Mouse (Mus musculus): ENCODE data around the gene Kcna6.

Gene Kcna6

DNA sequence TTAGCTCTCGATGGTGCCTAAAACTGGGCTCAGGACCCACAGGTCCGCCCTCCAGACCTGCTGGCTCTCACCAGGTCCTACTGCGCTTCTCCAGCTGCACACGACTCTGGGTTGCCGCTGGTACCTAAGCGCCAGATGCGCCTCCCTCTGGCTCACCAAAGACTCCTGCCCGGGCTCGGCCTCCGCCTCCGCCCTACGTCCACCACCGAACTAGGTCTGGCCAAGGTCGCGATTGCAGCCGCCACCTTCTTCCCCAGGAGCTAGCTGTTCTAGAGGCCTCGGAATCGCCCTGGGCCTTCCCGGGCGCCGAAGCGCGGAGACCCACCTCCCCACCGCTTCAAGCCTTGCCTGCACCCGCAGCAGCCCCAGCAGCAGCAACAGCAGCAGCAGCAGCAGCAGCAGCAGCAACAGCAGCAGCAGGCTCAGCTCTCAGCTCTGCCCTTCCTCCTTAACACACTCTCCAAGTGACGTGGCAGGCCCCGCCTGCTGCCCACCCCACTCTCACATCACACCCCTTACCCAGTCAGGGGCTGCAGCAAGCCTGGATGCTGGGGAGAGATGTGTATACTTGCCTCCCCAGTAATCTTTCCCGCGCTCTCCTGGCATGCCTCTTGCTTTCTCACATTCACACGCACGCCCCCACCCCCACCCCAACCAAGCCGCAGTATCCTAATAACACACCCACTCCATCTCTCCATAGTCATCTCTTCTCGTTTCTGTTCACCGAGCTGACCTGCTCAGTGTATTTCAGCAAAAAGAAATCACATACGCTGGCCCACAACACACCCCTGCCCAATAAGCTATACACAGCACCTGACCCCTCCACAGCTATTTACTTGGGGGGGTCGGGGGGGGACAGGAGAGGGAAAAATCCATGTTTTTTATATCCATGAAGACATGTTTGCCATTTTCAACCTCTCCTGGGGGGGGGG, at the start of gene Kcna6:
Kcna6 (minus strand) TSS at position 464 of the 932 bp plus-strand sequence.
- DNase-seq (ENCODE audit: low read depth, low spot score) = peak; percentile 82

DNA sequence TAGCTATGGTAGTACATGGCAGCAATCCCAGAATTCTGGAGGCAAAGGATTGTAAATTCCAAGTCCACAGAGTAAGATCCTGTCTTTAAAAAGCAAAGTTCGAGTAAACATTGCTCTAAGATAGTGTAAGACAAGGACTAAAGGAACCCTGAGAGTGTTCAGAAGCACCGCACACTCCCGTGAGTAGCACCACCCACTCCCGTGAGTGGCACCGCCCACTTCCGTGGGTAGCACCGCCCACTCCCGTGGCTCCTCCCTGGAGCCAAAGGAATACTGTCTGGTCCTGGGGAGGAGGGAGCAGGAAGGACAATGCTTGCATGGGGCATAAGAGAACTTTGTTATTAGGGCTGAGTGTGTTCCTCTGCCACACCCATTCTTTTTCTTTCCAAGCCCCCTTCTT, 48.4 kb upstream of the Kcna6 start:
- no peak for DNase-seq (ENCODE audit: low read depth, low spot score)

DNA sequence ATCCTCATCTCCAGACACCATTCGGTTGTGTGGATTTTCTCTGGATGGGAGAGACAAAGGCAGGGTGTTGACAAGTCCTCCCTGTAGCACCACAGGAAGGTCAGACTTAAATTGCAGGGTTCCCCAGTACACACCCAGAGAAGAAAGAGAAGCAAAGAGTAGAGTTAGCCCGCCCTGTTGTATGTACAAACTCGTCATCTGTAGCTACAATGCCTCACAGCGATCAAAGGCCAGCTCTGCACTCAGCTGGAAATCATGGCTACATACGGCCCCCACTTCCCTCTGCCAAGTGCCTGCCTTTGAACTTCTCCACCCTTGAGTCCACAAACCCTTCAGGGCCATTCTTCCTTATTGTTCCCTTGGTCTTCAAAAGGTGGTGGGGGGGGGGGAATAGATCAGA, 43.7 kb upstream of the Kcna6 start:
- DNase-seq (ENCODE audit: low read depth, low spot score) = no peak

DNA sequence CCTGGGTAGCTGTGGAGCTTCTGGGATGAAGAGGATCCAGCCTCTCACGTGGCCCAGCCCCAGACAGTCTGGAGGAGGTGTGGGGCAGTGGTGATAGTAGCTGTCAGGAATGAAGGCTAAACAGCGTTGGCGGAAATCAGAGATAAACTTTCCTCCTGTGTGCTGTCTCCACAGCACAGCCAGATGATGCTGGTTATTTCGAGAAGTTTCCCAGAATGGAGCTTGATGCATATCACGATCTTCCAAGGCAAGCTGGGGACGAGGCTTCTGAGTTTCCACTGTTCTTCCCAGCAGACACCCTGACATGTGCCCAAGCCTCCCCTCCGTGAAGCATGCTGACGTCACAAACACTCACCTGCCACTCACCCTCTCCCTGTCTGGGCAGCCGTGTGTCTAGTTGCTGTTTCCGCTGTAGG, 43.2 kb upstream of the Kcna6 start:
- DNase-seq (ENCODE audit: low read depth, low spot score) = peak; percentile 90

DNA sequence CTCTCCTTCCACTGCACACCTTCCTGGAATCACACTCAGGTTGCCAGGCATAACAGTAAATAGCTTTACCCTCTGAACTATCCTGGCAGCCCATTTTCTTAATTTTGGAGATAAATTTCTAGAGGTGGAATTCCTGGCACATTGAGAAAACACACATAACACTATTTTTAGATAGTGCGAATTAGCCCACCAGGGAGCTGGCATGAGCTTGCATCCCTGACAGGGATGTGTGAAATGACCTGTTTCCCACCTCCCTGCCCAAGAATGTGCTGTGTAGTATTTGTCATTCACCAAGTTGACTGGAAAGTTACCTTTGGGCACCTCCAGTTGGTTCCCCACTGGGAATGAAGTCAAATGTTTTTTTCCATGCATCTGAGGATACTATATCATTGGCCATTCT, 42.6 kb upstream of the Kcna6 start:
- DNase-seq (ENCODE audit: low read depth, low spot score) = no peak

DNA sequence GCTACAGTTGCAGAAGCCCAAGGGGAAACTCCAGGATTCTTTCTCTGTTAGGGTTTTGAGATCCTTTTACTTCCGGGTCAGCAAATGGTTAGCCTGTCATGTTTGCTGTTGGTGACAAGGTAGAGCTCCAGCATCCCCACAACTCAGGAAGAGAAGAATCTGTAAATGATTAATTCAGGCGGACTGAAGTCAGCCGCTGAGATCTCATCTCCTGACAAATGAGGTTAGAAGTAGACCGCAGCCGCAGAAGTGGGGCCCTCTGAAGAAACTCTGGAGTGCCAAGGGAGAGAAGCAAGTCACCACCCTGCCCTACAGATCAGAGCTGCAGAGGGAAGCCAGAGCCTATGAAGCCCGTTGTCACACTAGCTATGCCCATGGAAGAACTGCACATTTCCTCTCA, 37.4 kb upstream of the Kcna6 start:
- DNase-seq (ENCODE audit: low read depth, low spot score) = no peak

DNA sequence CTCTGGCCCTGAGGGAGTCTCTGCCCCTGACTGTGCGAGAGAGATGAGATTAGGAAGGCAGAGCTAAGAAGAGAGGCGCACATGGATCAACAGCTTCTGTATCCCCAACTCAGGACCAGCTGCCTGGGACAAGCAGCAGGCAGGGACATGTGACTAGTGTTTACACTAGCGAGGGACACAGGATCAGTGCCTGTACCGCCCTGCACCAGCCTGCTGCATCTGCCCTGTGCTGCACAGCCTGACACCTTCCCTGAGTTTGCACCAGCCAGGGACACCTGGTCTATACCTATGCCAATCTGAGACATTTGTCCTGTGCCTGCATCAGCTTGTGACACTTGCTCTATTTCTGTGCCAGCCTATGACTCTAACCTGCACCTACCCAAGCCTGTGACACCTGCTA, 33.4 kb upstream of the Kcna6 start:
- DNase-seq (ENCODE audit: low read depth, low spot score) = peak; percentile 78

DNA sequence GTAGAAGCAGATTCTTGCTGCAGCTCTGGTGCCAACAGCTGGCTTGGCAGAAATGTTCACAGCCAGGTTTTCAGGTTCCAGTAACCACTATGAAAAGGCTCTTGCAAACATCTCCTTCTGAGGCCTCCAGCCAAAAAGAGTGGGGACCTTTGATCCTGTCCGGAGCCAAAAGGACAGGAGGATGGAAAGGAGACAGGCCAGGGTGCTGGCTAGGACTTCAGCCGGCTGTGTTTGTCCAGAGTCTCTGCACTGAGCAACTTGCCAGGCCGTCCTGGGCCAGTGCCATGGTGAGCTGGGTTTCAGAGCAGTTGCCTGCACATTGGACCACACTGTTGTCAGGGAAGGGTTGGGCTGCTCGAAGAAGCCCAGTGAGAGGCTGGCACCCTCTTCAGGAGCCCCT, 31.9 kb upstream of the Kcna6 start:
- DNase-seq (ENCODE audit: low read depth, low spot score) = peak; percentile 70

DNA sequence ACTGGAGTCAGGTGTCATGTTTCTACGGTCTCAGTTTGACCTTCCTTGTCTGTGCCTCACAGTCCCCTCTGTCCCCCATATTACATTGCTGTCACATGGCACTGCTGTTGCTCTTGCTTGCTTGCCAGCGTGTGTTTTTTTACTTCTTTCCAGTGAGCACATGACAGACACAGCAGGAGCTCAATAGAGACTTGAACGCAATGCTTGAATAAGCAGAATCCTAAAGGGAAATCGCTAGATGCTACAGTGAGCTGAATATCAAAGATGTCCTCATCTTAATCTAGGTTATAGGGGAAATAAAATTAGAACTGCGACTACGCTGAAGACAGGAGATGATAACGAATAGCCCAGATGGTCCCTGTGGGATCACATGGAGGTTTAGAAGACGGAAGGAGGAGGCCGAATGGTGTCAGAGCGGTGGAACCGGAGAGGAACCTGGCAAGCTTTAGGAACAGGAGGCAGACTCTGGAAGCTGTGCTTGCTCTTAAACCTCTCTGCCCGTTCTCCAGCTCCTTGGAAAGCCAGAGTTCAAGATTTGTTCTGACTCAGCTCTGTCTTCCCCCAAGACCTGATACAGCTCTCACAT, 29.8 kb upstream of the Kcna6 start:
- peak; percentile 72 for DNase-seq (ENCODE audit: low read depth, low spot score)

DNA sequence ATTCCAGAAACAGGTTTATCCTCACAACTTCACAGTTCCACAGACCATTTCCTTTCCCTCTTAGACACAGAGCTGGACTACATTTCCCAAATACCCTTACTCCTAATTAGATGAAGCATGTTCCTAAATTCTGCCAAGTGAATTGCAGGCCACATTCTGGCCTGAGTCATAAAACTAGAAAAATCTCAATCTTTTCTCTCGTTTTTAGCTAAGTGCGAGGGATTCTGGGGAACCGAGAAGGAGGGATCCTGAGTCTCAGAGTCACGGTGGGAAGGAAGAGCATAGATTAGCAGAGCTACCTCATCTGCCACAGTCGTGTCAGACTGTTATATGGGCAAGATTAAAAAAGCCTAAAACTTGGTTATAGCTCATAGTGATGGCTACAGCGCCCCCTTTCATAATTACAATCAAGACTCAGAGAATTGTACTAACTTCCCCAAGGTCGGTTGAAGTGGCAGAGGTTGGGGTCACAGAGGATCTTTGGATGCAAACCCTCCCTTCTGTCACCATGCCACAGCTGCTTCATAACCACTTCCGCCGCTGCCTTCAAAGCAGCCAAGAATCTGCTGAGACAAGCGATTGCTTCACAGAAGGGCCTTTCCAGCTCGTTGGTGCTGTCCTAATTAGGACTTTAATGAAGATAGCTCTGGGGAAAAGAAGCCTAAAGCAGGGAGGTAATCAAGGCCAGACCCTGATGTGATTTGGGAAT, 28.6 kb upstream of the Kcna6 start:
- peak; percentile 39 for DNase-seq (ENCODE audit: low read depth, low spot score)

DNA sequence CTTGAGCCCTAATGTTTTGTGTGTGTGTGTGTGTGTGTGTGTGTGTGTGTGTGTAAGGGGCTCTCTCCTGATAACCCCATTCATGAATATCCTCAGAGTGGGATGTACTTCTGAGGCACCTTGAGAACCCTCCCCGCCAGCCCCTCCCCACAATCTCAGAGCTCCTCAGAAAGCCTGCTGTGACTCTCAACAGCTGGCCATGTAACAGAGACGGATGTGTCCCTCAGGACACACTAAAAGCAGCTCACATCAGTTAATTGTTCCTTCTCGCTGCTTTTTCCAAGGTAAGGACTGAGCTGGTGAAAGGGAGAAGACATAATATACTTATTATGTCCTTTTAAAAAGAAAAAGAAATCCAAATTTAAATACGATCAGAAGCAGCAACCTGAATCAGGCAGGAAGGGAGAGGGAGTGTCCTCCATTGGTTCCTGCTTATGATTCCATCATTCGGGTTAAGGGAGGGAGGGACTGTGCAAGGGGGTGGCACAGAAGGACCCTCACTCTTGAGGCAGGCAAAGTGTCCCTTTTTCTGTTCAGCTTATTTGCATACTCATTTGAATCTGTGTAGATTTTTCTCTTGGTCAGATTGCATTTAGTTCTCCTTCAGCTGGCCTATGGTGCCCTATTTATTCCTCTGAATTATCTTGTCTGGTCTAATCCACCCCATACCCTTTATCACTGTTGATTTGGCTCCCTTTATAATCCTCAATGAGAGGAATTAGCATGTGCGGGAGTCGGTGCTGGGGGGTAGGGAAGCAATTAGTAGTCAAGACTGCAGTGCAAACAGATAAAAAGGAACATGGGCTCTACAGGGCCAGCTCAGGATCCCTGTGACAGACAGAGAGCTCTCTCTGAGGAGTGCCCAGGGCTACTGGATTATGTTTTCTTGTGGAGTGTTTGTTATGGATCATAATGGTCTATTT, 27.4 kb upstream of the Kcna6 start:
- DNase-seq (ENCODE audit: low read depth, low spot score) = no peak

DNA sequence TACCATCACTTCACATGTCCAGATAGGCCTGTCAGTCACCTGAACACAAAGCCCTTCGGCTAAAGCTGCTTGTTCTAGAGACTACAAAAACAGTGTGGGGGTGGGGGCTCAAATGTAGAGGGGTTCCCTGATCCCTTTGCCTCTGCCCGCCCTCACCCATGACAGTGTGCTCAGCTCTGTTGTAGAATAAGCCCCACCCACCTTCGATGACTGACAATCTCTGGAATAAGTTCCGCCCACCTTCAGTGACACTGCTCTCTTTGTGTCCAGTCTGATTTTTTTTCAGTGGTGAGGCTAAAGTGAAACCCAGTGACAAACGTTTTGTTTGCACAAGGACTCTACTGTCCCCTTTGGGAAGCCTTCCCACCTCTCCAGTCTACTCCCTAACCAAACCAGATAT, 26.1 kb upstream of the Kcna6 start:
- peak; percentile 91 for DNase-seq (ENCODE audit: low read depth, low spot score)

DNA sequence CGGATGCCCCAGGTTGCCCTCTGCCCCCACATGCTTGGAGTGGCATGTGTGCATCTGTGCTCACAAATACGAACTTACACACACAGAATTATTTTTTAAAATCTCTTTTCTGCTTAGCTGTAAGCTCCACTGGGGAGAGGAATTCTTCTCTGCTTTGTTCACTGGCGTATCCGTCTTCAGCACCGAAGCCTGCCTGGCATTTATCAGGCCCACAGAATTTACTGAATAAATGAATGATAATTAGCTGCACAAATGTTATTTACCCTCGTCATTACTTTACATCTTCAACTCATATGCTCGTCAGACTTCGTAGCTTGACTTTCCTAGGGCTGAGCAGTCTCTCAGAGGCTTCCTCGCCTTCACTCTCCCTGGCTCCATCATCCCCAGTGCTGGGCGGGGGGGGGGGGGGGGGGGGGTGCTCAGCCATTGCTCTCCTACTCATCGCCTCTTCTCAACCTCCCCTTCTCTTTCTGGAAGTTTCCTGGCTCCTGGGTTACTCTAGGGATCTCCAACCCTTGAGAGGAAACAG, 24.2 kb upstream of the Kcna6 start:
- peak; percentile 30 for DNase-seq (ENCODE audit: low read depth, low spot score)

DNA sequence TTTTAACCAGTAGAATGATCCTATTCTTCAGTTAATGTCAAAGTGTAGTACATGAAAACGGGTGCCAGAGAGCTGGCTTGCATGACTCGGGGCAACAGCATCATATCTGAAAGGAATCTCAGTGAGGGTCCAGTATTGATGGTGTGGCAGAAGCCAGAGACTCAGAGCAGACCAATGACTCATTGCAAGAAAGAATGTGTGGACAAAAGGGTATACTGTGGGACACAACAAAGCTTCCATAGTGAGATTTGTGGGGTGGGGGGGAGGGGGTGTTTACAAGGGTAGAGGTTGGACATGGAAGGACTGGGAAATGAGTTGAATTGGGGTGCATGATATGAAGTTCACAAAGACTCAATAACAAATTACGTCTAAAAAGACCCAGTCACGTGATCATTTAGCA, 20.9 kb upstream of the Kcna6 start:
- peak; percentile 79 for DNase-seq (ENCODE audit: low read depth, low spot score)

DNA sequence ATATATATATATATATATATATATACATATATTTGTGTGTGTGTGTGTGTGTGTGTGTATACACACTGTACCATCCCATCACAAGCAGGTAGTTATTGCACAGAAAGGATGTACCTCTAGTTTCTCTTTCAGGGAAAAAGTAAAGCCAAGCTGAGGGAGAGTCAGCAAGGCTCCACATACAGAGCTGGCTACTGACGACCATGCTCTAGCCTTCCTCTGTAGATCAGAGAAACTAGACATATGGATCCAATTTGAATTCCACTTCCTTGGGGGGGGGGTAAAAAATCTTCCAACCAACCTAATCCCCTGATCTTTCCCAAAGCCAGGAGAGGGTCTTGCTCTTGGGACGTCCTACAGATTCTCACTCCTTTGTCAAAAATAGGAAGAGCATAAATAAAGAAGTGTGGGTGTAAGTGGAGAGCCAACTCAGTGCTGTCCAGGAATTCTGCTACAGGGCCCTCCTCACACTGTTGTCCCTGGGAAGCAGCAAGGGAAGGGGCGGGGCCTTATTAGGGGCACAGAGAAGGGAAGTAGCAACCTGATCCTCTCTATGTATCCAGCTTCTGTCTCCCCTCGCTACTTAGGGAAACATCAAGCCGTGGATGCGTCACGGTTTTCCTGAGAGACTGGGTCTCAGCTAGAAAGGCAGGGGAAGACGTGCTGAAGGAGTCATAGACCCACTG, 15.4 kb upstream of the Kcna6 start:
- no peak for DNase-seq (ENCODE audit: low read depth, low spot score)

DNA sequence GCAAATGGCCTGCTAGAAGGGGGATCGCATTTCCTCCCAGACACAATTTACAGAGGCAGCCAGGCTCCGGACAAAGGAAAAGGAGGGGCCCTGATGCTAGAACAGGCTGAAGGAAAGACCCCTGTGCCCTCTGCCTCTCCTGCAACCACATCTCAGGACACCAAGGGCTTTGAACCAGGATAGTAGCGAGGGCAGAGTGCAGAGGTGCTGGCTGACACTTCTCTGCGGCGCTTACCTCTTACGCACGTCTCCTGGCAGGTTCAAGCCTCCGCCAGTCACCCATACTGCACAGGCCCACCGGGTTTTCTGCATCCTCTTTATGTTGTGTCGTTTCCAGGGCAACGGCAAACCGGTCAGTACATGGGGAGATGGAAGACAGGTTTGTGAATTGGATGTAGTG, 12.0 kb upstream of the Kcna6 start:
- DNase-seq (ENCODE audit: low read depth, low spot score) = no peak

DNA sequence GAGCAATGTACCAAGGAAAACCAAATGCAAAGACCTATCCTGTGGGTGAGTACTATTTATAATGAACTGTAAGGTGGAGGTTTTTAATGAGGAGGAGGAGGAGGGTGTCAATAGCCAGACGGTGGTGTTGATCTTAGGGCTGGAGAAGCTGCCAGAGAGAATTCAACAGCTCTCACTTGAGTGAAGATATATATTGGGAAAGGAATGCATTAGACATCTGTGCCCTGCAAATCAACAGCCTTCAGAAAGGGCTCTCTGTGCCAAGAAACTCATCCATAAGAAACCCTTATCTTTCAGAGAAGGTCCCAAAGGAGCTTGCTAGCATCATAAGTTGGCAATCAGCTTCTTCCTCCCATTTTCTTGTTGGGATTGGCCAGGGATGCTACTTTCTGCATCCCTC, 5.4 kb upstream of the Kcna6 start:
- DNase-seq (ENCODE audit: low read depth, low spot score) = peak; percentile 65

DNA sequence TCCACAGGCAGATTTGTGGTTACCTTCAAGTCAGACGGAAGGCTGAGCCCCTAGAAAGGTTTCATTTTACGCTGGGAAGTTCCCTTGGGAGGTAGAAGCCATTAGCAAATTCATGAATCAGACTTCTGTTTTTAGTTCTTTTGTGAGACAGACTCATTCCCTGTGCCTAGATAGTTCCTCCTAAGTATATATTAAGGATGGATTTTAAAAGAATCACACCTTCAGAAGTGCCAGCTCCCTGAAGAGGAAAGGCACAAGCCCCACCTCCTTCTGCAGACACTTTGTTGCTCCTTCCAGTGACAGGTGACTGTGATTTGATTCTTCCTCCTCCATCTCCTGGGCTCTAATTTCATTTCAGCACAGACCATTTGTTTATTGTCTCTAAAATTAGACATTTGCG, 2.1 kb upstream of the Kcna6 start:
- peak; percentile 63 for DNase-seq (ENCODE audit: low read depth, low spot score)

DNA sequence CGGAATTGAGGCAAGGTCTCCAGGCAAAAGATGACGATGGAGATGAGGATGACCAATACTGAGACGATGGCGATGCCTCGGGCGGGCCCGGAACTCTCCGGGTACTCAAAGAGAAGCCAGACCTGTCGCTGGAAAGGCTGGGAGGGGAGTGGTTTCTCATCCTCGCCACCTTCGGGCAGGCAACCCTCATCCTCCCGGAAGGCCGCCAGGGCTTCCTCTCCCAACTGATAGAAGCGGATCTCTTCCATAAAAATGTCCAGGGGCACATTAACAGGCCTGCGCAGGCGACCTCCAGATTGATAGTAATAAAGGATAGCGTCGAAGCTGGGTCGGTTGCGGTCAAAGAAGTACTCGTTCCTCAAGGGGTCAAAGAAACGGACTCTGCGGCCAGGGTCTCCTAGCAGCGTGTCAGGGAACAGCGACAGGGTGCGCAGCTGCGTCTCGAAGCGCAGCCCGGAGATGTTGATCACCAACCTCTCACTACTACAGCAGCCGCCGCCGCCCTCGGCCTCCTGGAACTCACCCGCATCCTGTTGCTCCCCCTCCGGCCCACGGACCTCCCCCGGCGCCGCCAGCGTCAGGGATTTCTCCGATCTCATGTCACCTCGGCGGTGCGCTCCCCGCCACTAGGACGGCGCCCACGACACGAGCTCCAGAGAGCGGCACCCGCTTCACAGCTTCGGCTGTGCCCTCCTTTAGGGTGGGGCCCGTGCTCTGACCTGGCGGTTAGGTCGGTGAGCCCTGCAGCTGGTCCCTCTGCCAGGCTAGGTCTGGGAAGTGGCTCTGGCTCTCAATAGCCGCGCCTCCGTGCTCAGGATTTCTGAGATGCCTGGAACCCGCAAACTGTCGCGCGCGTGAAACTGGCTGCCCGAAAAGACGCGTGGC, 906 bp downstream of the Kcna6 start:
- peak; percentile 74 for DNase-seq (ENCODE audit: low read depth, low spot score)

DNA sequence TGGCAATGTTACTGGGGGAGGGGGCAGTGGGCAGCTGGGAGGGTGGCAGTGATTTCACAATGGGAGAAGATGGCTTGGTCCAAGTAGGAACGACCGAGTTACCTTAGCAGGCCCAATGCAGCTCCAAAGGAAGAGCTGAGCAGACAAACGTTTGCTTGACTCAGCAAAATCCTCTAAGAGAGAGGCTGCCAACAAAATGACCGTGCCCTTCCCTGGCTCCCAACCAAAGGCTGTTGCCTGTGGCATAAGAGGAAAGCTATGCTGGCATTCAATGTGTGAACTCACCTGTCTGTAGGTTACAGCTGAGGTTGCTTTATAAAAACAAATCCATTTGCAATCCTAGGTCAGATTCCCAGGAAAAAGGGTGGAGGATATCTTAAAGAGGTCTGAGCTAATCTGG, 3.5 kb downstream of the Kcna6 start:
- DNase-seq (ENCODE audit: low read depth, low spot score) = peak; percentile 69
